Mouse (Mus musculus) megakaryocyte, embryonic 14.5 days (primary cell): ENCODE measurements around the gene Plxnc1. TPM values are rescaled to one million over a fixed set of nuclear protein-coding genes. Genes with fewer than 3 reads are reported as not detected.

Source experiments
- H3K27me3 ChIP-seq: replicated peaks from 2 replicates; pipeline ENCODE3; 2012; ENCODE audit warnings: inconsistent platforms
- H3K36me3 ChIP-seq: replicated peaks from 2 replicates; pipeline ENCODE3; 2012; ENCODE audit warnings: low read length, inconsistent platforms, mixed read lengths
- H3K4me1 ChIP-seq: 2 replicates; pipeline ENCODE4 v1.6.1; 2012; ENCODE audit warnings: inconsistent platforms
- H3K4me3 ChIP-seq: replicated peaks from 2 replicates; pipeline ENCODE3; 2012; ENCODE audit warnings: moderate library complexity, mild to moderate bottlenecking, inconsistent platforms
- H3K9me3 ChIP-seq: 2 replicates; pipeline ENCODE4 v1.6.1; 2012; ENCODE audit warnings: inconsistent platforms
- FLI1 ChIP-seq: IDR thresholded peaks from 2 replicates; pipeline ENCODE4 v1.6.1; 2012; ENCODE audit warnings: low read length, inconsistent platforms, mixed read lengths
- GATA1 ChIP-seq: IDR thresholded peaks from 3 replicates; pipeline ENCODE4 v1.6.1; 2012; ENCODE audit warnings: mixed read lengths, low read length, inconsistent platforms, borderline replicate concordance
- polyA plus RNA-seq: library from polyadenylated mRNA; stranded (reverse); fragments of >175 nt; gene quantifications from 2 replicates; pipeline ENCODE4 v1.2.3, GENCODE M21; 2012; ENCODE audit warnings: low replicate concordance; ENCODE audit not compliant: insufficient read depth

Gene Plxnc1
- polyA plus RNA-seq, 1 experiment = 3.7 TPM

GRCm38 (mm10) chr10:94976329-94976728, 31.7 kb upstream of the Plxnc1 start:
- Histone ChIP-seq H3K27me3 (peaks cover 13% of the 10 kb centered on the region), H3K9me3 (peaks cover 9% of the 10 kb centered on the region; the same call in 1 of the 2 replicates)

DNA sequence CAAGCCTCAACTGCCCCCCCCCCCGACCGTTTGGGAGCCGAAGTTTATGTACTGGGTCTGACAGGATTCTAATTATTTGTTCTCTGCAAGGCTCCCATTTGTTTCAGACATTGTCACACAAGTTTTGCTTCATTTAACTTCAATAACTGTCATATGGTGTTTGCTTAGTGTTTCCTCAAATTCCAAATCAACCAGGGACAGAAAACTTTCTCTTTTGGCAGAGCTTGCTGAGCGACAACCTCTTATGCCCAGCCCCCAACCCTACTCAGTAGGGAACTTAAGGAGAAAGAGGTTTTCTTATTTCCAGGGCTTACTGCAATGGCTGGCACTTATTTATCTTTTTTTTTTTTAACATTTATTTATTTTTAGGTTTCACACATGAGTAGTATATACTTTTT, 30.5 kb upstream of the Plxnc1 start:
- H3K9me3 ChIP-seq = 0 out of 2 replicates have a peak, but pooled peaks cover 4% of the 10 kb centered on the region
- H3K4me1 ChIP-seq = peaks cover 25% of the 10 kb centered on the region
- TF ChIP-seq FLI1 = no peak
- no peak for TF ChIP-seq GATA1
- peaks cover 10% of the 10 kb centered on the region for H3K27me3 ChIP-seq
- H3K4me3 ChIP-seq = no peak overlapping the region
- H3K36me3 ChIP-seq = no peaks in the 10 kb centered on the region

More at GRCm38 (mm10) chr10:94976329-94976728, 31.7 kb upstream of the Plxnc1 start:
- H3K36me3 ChIP-seq = no peaks in the 10 kb centered on the region
- TF ChIP-seq GATA1 (no peak), FLI1 (no peak)
- H3K4me1 ChIP-seq = peaks cover 25% of the 10 kb centered on the region
- H3K4me3 ChIP-seq = no peak overlapping the region

GRCm38 (mm10) chr10:94974345-94975098, 29.9 kb upstream of the Plxnc1 start:
- H3K36me3 ChIP-seq = no peaks in the 10 kb centered on the region
- TF ChIP-seq GATA1 (no peak), FLI1 (no peak)
- 0 out of 2 replicates have a peak, but pooled peaks cover 4% of the 10 kb centered on the region for H3K9me3 ChIP-seq
- peaks cover 10% of the 10 kb centered on the region for H3K27me3 ChIP-seq
- H3K4me1 ChIP-seq = peaks cover 25% of the 10 kb centered on the region
- no peak overlapping the region for H3K4me3 ChIP-seq

DNA sequence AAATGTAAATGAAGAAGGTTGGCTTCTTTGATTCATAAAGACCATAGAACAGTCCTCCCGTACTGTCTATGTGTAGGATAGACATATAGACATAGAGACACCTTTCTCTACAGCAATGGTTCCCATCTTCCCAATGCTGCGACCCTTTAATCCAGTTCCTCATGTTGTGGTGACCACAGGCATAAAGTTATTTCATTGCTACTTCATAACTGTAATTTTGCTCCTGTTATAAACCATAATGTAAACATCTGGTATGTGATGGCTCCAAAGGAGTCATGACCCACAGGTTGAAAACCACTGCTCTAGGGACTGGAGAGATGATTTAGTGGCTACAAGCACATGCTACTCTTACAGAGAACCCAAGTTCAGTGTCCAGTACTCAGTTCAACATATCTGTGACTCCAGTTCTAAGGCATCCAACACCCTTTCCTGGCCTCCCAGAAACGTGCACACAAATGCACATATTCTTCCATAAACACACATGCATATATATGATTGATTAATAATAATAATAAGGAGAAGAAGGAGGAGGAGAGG, 27.1 kb upstream of the Plxnc1 start:
- H3K4me3 ChIP-seq = no peak overlapping the region
- peaks cover 30% of the 10 kb centered on the region for H3K4me1 ChIP-seq
- peaks cover 7% of the 10 kb centered on the region for H3K27me3 ChIP-seq
- no peaks in the 10 kb centered on the region for H3K36me3 ChIP-seq
- TF ChIP-seq GATA1 = no peak
- no peak for TF ChIP-seq FLI1
- 0 out of 2 replicates have a peak, but pooled peaks cover 4% of the 10 kb centered on the region for H3K9me3 ChIP-seq

GRCm38 (mm10) chr10:94970221-94970620, 25.6 kb upstream of the Plxnc1 start:
- TF ChIP-seq FLI1 = no peak
- TF ChIP-seq GATA1 = no peak
- peaks cover 30% of the 10 kb centered on the region for H3K4me1 ChIP-seq
- H3K36me3 ChIP-seq = no peaks in the 10 kb centered on the region
- H3K27me3 ChIP-seq = peaks cover 10% of the 10 kb centered on the region
- H3K9me3 ChIP-seq = 0 out of 2 replicates have a peak, but pooled peaks cover 8% of the 10 kb centered on the region
- no peak overlapping the region for H3K4me3 ChIP-seq

- Histone ChIP-seq H3K36me3 (no peaks in the 10 kb centered on the region), H3K4me1 (peaks cover 11% of the 10 kb centered on the region)
Measured at GRCm38 (mm10) chr10:94967468-94967867, 22.8 kb upstream of the Plxnc1 start.

GRCm38 (mm10) chr10:94966789-94967188, 22.2 kb upstream of the Plxnc1 start:
- TF ChIP-seq GATA1 = no peak
- TF ChIP-seq FLI1 = no peak
- peaks cover 15% of the 10 kb centered on the region for H3K4me1 ChIP-seq
- no peak overlapping the region for H3K4me3 ChIP-seq
- H3K9me3 ChIP-seq = peaks cover 17% of the 10 kb centered on the region
- H3K36me3 ChIP-seq = no peaks in the 10 kb centered on the region
- peaks cover 10% of the 10 kb centered on the region for H3K27me3 ChIP-seq

More at GRCm38 (mm10) chr10:94967468-94967867, 22.8 kb upstream of the Plxnc1 start:
- TF ChIP-seq GATA1 (no peak), FLI1 (no peak)
- Histone ChIP-seq H3K27me3 (peaks cover 10% of the 10 kb centered on the region), H3K4me3 (no peak overlapping the region), H3K9me3 (peaks cover 17% of the 10 kb centered on the region)

GRCm38 (mm10) chr10:94965093-94965492, 20.5 kb upstream of the Plxnc1 start:
- Histone ChIP-seq H3K36me3 (no peaks in the 10 kb centered on the region), H3K27me3 (peaks cover 10% of the 10 kb centered on the region)
- TF ChIP-seq FLI1 = no peak

GRCm38 (mm10) chr10:94962005-94962404, 17.4 kb upstream of the Plxnc1 start:
- Histone ChIP-seq H3K9me3 (peaks cover 17% of the 10 kb centered on the region), H3K27me3 (peaks cover 7% of the 10 kb centered on the region), H3K4me1 (peaks cover 43% of the 10 kb centered on the region), H3K36me3 (no peaks in the 10 kb centered on the region), H3K4me3 (no peak overlapping the region)
- TF ChIP-seq GATA1 = no peak
- no peak for TF ChIP-seq FLI1

More at GRCm38 (mm10) chr10:94965093-94965492, 20.5 kb upstream of the Plxnc1 start:
- H3K4me1 ChIP-seq = peaks cover 28% of the 10 kb centered on the region
- H3K9me3 ChIP-seq = peaks cover 17% of the 10 kb centered on the region
- no peak overlapping the region for H3K4me3 ChIP-seq

DNA sequence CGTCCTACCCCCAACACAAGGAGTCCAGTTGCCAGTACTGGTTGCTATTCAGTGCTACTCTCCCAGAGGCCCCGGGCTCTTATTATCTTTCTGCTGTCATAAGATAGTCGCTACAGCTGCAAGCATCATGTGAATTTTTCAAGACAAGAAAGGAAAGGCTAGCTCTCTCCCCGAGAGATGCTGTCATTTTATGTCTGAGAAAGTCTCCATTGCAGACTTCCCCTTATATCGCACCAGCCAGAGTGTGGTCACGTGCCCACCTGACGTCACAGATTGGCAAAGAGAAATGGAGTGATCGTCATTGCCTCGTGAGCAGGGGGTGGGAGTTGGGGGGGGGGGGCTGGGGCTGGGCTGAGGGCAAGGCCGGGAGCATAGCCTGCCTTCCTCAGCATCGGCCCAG, 16.6 kb upstream of the Plxnc1 start:
- TF ChIP-seq GATA1 (no peak), FLI1 (no peak)
- peaks cover 38% of the 10 kb centered on the region for H3K4me1 ChIP-seq
- H3K36me3 ChIP-seq = no peaks in the 10 kb centered on the region
- no peak overlapping the region for H3K4me3 ChIP-seq
- H3K9me3 ChIP-seq = peaks cover 17% of the 10 kb centered on the region
- peaks cover 2% of the 10 kb centered on the region for H3K27me3 ChIP-seq
